Mouse (Mus musculus) lung, adult 2 months (tissue): ENCODE data around the gene Proca1.

ENCODE experiments used
- CTCF ChIP-seq: fragments of 200-500 bp; IDR thresholded peaks from 2 replicates; pipeline ENCODE4 v1.5.1; 2011; ENCODE audit warnings: mild to moderate bottlenecking, low read length, control low read depth; ENCODE audit not compliant: insufficient read depth
- POLR2A ChIP-seq: fragments of 200-500 bp; IDR thresholded peaks from 2 replicates; pipeline ENCODE4 v1.6.1; 2011; ENCODE audit warnings: low read depth, mild to moderate bottlenecking, control low read depth, low read length, borderline replicate concordance; ENCODE audit errors: extremely low read depth

DNA sequence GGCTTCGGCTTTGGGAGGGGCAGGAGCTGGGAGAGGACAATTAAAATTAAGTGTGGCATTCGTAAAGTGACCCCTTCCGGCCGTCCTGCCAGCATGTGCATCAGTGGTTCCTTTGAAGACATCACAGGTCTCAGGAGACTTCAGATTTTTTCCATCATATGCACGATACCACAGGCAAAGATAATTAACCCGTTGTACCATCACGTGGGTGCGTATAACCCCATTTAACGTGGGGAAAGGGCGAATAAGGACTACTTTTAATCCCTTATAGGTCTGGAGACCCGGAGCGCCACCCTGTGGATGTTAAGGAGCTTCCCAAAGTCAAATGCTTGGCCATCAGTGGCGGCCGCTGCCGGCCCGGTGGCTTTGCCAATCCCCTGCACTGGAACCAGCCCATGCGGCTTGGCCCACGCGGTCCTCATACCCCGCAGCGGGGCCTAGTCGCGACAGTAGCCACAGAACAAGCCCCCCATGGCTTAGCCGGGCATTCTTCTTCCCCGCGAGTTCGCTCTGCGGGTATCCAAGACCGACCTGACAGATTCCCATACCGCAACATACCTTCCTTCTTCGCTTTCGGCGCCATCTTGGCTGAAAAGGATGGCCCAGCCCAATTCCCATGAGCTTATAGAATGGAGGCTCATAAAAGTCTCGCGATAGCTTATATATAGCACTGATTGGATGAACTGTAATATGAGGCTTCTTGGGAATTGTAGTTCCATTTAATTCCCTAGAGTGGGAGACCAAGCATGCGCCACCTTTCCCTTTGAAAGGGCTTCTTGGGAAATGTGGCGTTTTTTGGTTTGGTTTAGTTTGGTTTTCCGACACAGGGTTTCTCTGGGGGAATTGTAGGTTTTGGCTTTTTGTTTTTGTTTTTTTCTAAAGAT lies 10.0 kb upstream of the Proca1 start, which contains the start of gene Rpl23a:
- peak; percentile 96 for TF ChIP-seq POLR2A
- no peak for TF ChIP-seq CTCF
